ENCODE assay signal across 17 mouse cellular contexts in genomic region chr1:38178929-38179328, GRCm38 (mm10).
"Had no signal": no experiment of that assay in that cellular context is flagged by ENCODE, and none has a peak within 500 bp of the region (broad histone marks: within the 10 kb centered on the region; RNA-seq: fewer than 3 reads in every experiment).

No protein-coding gene starts in this region.

- H3K27ac ChIP-seq: neural tube, embryonic 12.5 days; neural tube, embryonic 13.5 days; neural tube, embryonic 15.5 days; stomach, embryonic 15.5 days; stomach, postnatal 0 days had no signal

- H3K4me3 ChIP-seq: neural tube, embryonic 12.5 days; neural tube, embryonic 13.5 days; neural tube, embryonic 15.5 days; stomach, embryonic 15.5 days had no signal

- H3K4me1 ChIP-seq: neural tube, embryonic 12.5 days; neural tube, embryonic 15.5 days; stomach, embryonic 15.5 days had no signal

- H3K9ac ChIP-seq: neural tube, embryonic 12.5 days; neural tube, embryonic 13.5 days; neural tube, embryonic 15.5 days; stomach, embryonic 15.5 days had no signal

- DNase-seq: retina, postnatal 1 day; right cerebral cortex, adult 18-20 months; right cerebral cortex, postnatal 14 days; right cerebral cortex, postnatal 25 days; right cerebral cortex, postnatal 4 days; spleen, adult 18-20 months; thymus, adult 18-20 months; thymus, adult 2 months; thymus, postnatal 14 days; thymus, postnatal 25 days; thymus, postnatal 36 days; thymus, postnatal 4 days had no signal

- H3K27me3 ChIP-seq: neural tube, embryonic 12.5 days; neural tube, embryonic 13.5 days; neural tube, embryonic 15.5 days; stomach, embryonic 15.5 days had no signal

- H3K36me3 ChIP-seq: stomach, embryonic 15.5 days had no signal

- H3K4me2 ChIP-seq: neural tube, embryonic 12.5 days; neural tube, embryonic 13.5 days; neural tube, embryonic 15.5 days; stomach, embryonic 15.5 days had no signal

- H3K9me3 ChIP-seq: neural tube, embryonic 12.5 days; neural tube, embryonic 13.5 days; neural tube, embryonic 15.5 days; stomach, embryonic 15.5 days had no signal
